Mouse (Mus musculus) intestine, embryonic 15.5 days (tissue): ENCODE measurements around the gene Dglucy. TPM values are rescaled to one million over a fixed set of nuclear protein-coding genes. Genes with fewer than 3 reads are reported as not detected.
"Not testable (repeated sequence)": the region's sequence is repeated elsewhere in the genome, so short reads cannot be mapped to it uniquely, and the experiment has no call there.

Experiments
- ATAC-seq: fragments of 200-750 bp; cut with Nextera tagmentation; 2 replicates; pipeline ENCODE4 v1.8.0; 2017; ENCODE audit warnings: moderate TSS enrichment, moderate library complexity
- H3K27ac ChIP-seq: fragments of 300-500 bp; sonication (generic); 2 replicates; pipeline ENCODE4 v1.5.1; 2015; ENCODE audit warnings: mild to moderate bottlenecking, inconsistent platforms
- H3K27me3 ChIP-seq: fragments of 300-500 bp; sonication (generic); replicated peaks from 2 replicates; pipeline ENCODE4 v1.6.1; 2015; ENCODE audit warnings: inconsistent platforms
- H3K36me3 ChIP-seq: fragments of 300-500 bp; sonication (generic); 2 replicates; pipeline ENCODE4 v1.6.1; 2015; ENCODE audit warnings: inconsistent platforms
- H3K4me1 ChIP-seq: fragments of 300-500 bp; sonication (generic); replicated peaks from 2 replicates; pipeline ENCODE4 v1.6.1; 2015; ENCODE audit warnings: inconsistent platforms
- H3K4me2 ChIP-seq: fragments of 300-500 bp; sonication (generic); replicated peaks from 2 replicates; pipeline ENCODE4 v1.6.1; 2015; ENCODE audit warnings: mild to moderate bottlenecking, inconsistent platforms
- H3K4me3 ChIP-seq: fragments of 300-500 bp; sonication (generic); replicated peaks from 2 replicates; pipeline ENCODE4 v1.5.1; 2015; ENCODE audit warnings: inconsistent platforms
- H3K9ac ChIP-seq: fragments of 300-500 bp; sonication (generic); 2 replicates; pipeline ENCODE4 v1.6.1; 2015; ENCODE audit warnings: inconsistent platforms
- H3K9me3 ChIP-seq: fragments of 300-500 bp; sonication (generic); 2 replicates; pipeline ENCODE4 v1.6.1; 2016; ENCODE audit warnings: inconsistent platforms
- WGBS: fragments of 180-500 bp; shearing (Covaris S2); methylation state at CpG from one replicate; pipeline ENCODE4 v1.1.7; 2015; 5-methylcytosine and 5-hydroxymethylcytosine counted together
- polyA plus RNA-seq: library from polyadenylated mRNA; unstranded; fragments of >200 nt; fragmentation: Nextera tagmentation; extraction: Ambion mirVana; gene quantifications from 2 replicates; pipeline ENCODE4 v1.2.1, GENCODE M21; 2015

Dglucy gene
- polyA plus RNA-seq, 1 experiment from 2014 or later = 2.5 TPM

GRCm38 (mm10) chr12:100789981-100790550 is 11.2 kb downstream of the Dglucy start:
- WGBS = 28% methylated on average over 3 of the region's 3 CpGs
- peak; percentile 92 for ATAC-seq
- H3K27ac ChIP-seq = no peak overlapping the region
- no peaks in the 10 kb centered on the region for H3K9me3 ChIP-seq
- no peak overlapping the region for H3K4me3 ChIP-seq
- H3K36me3 ChIP-seq = no peaks in the 10 kb centered on the region
- H3K27me3 ChIP-seq = no peaks in the 10 kb centered on the region
- H3K9ac ChIP-seq = no peak overlapping the region
- H3K4me2 ChIP-seq = no peak overlapping the region
- H3K4me1 ChIP-seq = peaks cover 3% of the 10 kb centered on the region; the same call in 1 of the 2 replicates

GRCm38 (mm10) chr12:100791425-100791824 is 12.6 kb downstream of the Dglucy start:
- Histone ChIP-seq H3K27ac (no peak overlapping the region), H3K4me2 (no peak overlapping the region), H3K4me1 (peaks cover 3% of the 10 kb centered on the region; the same call in 1 of the 2 replicates), H3K9ac (no peak overlapping the region), H3K27me3 (no peaks in the 10 kb centered on the region), H3K4me3 (no peak overlapping the region), H3K9me3 (no peaks in the 10 kb centered on the region), H3K36me3 (no peaks in the 10 kb centered on the region)
- no peak for ATAC-seq
- 81% methylated on average over 6 of the region's 6 CpGs for WGBS

GRCm38 (mm10) chr12:100794450-100795230 is 15.8 kb downstream of the Dglucy start:
- ATAC-seq = peak; percentile 23; the same call in 1 of the 2 replicates
- Histone ChIP-seq H3K36me3 (no peaks in the 10 kb centered on the region), H3K9me3 (no peaks in the 10 kb centered on the region), H3K4me2 (no peak overlapping the region), H3K27me3 (no peaks in the 10 kb centered on the region), H3K9ac (no peak overlapping the region), H3K27ac (no peak overlapping the region), H3K4me3 (no peak overlapping the region), H3K4me1 (peaks cover 3% of the 10 kb centered on the region; the same call in 1 of the 2 replicates)
- 60% methylated on average over 7 of the region's 7 CpGs for WGBS

- no peaks in the 10 kb centered on the region for H3K4me1 ChIP-seq
- H3K36me3 ChIP-seq = no peaks in the 10 kb centered on the region
- peak; percentile 87 for ATAC-seq
- H3K4me3 ChIP-seq = no peak overlapping the region
- H3K9ac ChIP-seq = no peak overlapping the region
- H3K27me3 ChIP-seq = no peaks in the 10 kb centered on the region
- no peak overlapping the region for H3K4me2 ChIP-seq
- H3K9me3 ChIP-seq = no peaks in the 10 kb centered on the region
- WGBS = 55% methylated on average over 7 of the region's 7 CpGs
- no peak overlapping the region for H3K27ac ChIP-seq
Measured at GRCm38 (mm10) chr12:100795390-100796036, 16.7 kb downstream of the Dglucy start.

- not testable (repeated sequence) for ATAC-seq, H3K27me3 ChIP-seq, H3K36me3 ChIP-seq, H3K9me3 ChIP-seq, H3K4me2 ChIP-seq, H3K27ac ChIP-seq, H3K9ac ChIP-seq, H3K4me3 ChIP-seq, H3K4me1 ChIP-seq
- WGBS = 93% methylated on average over 19 of the region's 19 CpGs
Measured at GRCm38 (mm10) chr12:100803391-100803790, 24.5 kb downstream of the Dglucy start.

GRCm38 (mm10) chr12:100807280-100807679 is 28.4 kb downstream of the Dglucy start:
- Histone ChIP-seq H3K9ac (no peak overlapping the region), H3K9me3 (no peaks in the 10 kb centered on the region), H3K4me3 (no peak overlapping the region), H3K36me3 (no peaks in the 10 kb centered on the region), H3K4me1 (no peaks in the 10 kb centered on the region), H3K27me3 (no peaks in the 10 kb centered on the region), H3K27ac (no peak overlapping the region), H3K4me2 (no peak overlapping the region)
- WGBS = 76% methylated on average over 7 of the region's 7 CpGs
- no peak for ATAC-seq

GRCm38 (mm10) chr12:100808609-100809280 is 29.9 kb downstream of the Dglucy start:
- Histone ChIP-seq H3K9me3 (no peaks in the 10 kb centered on the region), H3K27ac (no peak overlapping the region), H3K36me3 (no peaks in the 10 kb centered on the region), H3K4me1 (no peaks in the 10 kb centered on the region), H3K9ac (no peak overlapping the region), H3K27me3 (no peaks in the 10 kb centered on the region), H3K4me2 (no peak overlapping the region), H3K4me3 (no peak overlapping the region)
- ATAC-seq = no peak
- 50% methylated on average over 13 of the region's 13 CpGs for WGBS

GRCm38 (mm10) chr12:100810542-100810941 is 31.7 kb downstream of the Dglucy start:
- H3K4me1 ChIP-seq = no peaks in the 10 kb centered on the region
- whole genome bisulfite sequencing = 92% methylated on average over 11 of the region's 11 CpGs
- H3K4me3 ChIP-seq = no peak overlapping the region
- H3K9me3 ChIP-seq = no peaks in the 10 kb centered on the region
- no peak overlapping the region for H3K4me2 ChIP-seq
- H3K36me3 ChIP-seq = no peaks in the 10 kb centered on the region
- no peak overlapping the region for H3K27ac ChIP-seq
- ATAC-seq = no peak
- no peaks in the 10 kb centered on the region for H3K27me3 ChIP-seq
- H3K9ac ChIP-seq = no peak overlapping the region

- H3K36me3 ChIP-seq = no peaks in the 10 kb centered on the region
- H3K9ac ChIP-seq = no peak overlapping the region
- no peak overlapping the region for H3K27ac ChIP-seq
- WGBS = 89% methylated on average over 2 of the region's 2 CpGs
- no peaks in the 10 kb centered on the region for H3K27me3 ChIP-seq
- ATAC-seq = no peak
- H3K4me1 ChIP-seq = no peaks in the 10 kb centered on the region
- no peaks in the 10 kb centered on the region for H3K9me3 ChIP-seq
- no peak overlapping the region for H3K4me3 ChIP-seq
- no peak overlapping the region for H3K4me2 ChIP-seq
Measured at GRCm38 (mm10) chr12:100813901-100814300, 35.0 kb downstream of the Dglucy start.

- H3K4me3 ChIP-seq = no peak overlapping the region
- no peaks in the 10 kb centered on the region for H3K4me1 ChIP-seq
- H3K27me3 ChIP-seq = no peaks in the 10 kb centered on the region
- ATAC-seq = no peak
- H3K9ac ChIP-seq = no peak overlapping the region
- no peak overlapping the region for H3K4me2 ChIP-seq
- H3K36me3 ChIP-seq = no peaks in the 10 kb centered on the region
- H3K9me3 ChIP-seq = no peaks in the 10 kb centered on the region
- H3K27ac ChIP-seq = no peak overlapping the region
- WGBS = 81% methylated on average over 3 of the region's 3 CpGs
Measured at GRCm38 (mm10) chr12:100814671-100815070, 35.8 kb downstream of the Dglucy start.

GRCm38 (mm10) chr12:100816906-100817305 is 38.0 kb downstream of the Dglucy start:
- ATAC-seq = no peak
- no peaks in the 10 kb centered on the region for H3K36me3 ChIP-seq
- 88% methylated on average over 5 of the region's 5 CpGs for WGBS

GRCm38 (mm10) chr12:100819965-100820364 is 41.1 kb downstream of the Dglucy start:
- no peaks in the 10 kb centered on the region for H3K4me1 ChIP-seq
- H3K9ac ChIP-seq = no peak overlapping the region
- H3K9me3 ChIP-seq = no peaks in the 10 kb centered on the region
- no peak overlapping the region for H3K27ac ChIP-seq
- no peaks in the 10 kb centered on the region for H3K27me3 ChIP-seq
- H3K36me3 ChIP-seq = no peaks in the 10 kb centered on the region
- H3K4me2 ChIP-seq = no peak overlapping the region
- no peak overlapping the region for H3K4me3 ChIP-seq
- ATAC-seq = no peak

More at GRCm38 (mm10) chr12:100816906-100817305, 38.0 kb downstream of the Dglucy start:
- Histone ChIP-seq H3K9me3 (no peaks in the 10 kb centered on the region), H3K4me3 (no peak overlapping the region), H3K9ac (no peak overlapping the region), H3K4me1 (no peaks in the 10 kb centered on the region), H3K4me2 (no peak overlapping the region), H3K27me3 (no peaks in the 10 kb centered on the region), H3K27ac (no peak overlapping the region)
